Mouse (Mus musculus) CD4-positive, CD25-positive, alpha-beta regulatory T cell, adult 4 months (primary cell): Measurements from ENCODE around the gene Slc35d1. TPM values are rescaled to one million over a fixed set of nuclear protein-coding genes. Genes with fewer than 3 reads are reported as not detected.
"Not testable (repeated sequence)": the region's sequence is repeated elsewhere in the genome, so short reads cannot be mapped to it uniquely, and the experiment has no call there.

ENCODE experiments used
- ATAC-seq: one replicate; pipeline ENCODE4 v1.8.0; 2017
- polyA plus RNA-seq, 2 experiments: library from polyadenylated mRNA; unstranded; fragments of 100-300 nt; shearing (Covaris generic); gene quantifications; one replicate each; pipeline ENCODE4 v1.2.1; 2017

The Slc35d1 gene
- polyA plus RNA-seq, 2 experiments from 2014 or later, result 45.3 to 48.8 TPM

DNA sequence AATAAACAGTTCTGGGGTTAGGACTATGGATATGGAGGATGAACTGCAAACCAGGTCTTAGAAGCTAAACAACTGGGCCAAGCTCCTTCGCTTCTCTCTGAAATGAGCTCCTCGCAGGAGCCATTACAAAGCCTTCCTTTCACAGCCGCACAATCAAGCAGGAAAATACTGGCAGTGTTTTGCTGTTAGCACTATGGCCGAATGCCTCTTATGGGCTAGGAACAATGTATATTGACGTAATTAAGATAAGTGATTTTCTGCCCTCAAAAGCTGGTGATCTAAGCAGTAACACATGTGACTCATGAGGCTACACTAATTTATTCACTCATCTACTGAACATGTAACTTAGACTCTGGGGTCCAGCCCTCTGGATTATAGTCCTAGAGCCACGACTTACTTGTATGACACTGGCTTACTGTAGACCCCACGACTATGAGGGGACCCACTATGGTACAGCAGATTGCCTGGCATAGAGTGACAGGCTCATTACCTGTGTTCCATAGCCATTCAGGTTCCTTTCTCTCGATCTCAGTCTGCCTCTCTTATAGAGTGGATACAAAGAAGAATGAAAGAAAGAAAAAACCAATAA, 34.6 kb downstream of the Slc35d1 start:
- ATAC-seq, result no peak

DNA sequence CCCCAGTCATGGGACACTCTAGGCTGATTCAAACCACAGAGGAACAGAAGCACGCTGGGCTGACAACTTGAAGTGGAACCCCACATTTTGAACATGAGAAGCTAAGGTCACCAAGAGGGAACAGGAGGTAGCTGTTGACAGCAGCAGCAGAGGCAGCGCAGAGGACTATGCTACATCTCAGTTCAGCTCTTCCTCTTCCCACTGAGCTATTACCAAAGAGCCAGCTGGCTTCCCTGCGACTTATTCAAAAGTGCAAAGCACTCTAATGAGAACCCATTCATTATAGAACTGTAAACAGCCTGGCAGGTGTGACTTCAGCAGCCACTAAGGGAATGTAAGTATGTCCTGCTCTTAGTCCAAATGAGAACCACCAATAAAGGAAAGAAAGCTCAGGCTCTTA, 35.4 kb downstream of the Slc35d1 start:
- no peak for ATAC-seq

DNA sequence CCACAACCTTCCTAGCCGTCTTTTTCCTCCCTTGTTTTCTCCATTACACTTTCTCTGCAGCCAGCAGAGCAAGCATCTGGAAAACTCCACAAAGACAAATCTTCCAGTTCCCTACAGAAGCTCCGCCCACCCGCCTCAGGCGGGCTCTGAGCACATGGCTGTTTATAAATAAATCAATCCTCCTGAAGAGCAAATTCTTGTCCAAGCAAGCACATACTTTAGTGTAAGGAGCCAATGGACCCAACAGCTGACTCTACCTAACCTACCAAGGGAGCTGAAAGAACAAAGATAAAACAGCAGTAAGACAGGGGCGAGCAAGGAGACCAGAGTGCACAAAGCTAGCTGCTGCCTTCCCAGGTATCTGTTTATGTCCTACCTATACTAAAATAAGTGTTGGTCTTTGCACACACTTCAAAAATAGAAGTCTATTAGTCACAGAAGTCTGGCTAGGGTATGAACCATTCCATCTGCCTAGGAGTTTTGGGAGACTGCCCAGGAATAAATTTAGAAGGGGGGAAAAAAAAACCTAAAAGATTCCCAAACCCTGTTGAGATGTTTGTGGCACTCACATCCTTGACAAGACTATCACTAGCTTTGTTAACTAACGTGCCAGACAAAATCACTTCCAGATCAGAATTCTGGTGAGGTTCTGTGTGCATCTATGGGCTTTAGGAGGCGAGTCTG, 36.2 kb downstream of the Slc35d1 start:
- no peak for ATAC-seq

DNA sequence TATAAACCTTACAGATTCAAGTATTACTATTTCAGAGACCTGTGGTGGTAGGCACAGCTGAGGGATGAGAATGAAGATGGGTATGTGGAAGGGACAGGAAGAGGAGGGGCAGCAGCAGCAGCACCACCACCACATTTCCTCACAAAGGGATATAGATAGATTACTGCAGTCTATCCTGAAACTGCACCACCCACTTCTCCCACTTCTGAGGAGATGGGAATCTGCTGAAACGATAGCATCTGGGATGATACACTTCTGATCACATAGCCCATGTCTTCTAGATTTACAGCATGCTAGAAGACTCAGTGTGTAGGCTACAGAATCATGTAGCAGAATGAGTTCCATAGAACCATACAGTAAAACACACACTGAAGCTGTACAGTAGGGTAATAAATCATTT, 37.3 kb downstream of the Slc35d1 start:
- ATAC-seq, result no peak

DNA sequence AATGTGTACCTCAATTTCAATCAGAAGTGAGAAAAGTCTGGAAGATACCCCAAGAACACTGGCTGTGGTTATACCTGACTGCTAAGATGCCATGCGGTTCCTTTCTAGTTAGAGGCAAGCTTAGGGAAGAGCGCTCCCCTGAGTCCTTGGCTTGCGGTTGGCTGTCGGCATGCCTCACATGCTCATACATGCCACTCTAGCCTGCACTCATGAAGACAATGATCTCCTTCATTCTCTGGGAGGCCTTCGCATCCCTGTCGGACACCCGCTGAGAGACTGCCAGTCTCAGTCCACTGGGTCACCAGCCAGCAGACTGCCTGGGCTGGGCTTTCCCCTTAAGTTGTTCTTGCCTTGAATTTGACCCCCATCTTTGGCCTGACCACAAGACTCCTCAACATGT, 41.0 kb downstream of the Slc35d1 start:
- no peak for ATAC-seq

DNA sequence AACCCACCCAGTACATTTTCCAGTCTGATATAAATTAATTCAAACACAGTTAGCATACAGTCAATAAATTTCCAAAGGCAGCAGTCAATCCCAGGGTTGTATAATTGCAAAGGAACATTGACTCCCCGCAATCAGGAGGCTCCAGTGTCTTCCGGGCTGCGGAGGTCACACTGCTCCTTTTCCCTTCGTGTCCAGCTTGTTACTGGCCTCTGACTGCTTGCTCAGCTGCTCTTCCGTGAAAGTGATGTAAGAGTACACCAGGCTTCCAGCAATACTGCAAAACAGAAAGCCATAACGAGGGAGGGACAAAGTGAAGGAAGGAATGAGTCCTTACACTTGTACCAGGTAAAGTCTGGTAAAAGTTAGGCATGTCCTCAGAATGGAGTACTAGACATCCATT, 41.5 kb downstream of the Slc35d1 start:
- no peak for ATAC-seq

DNA sequence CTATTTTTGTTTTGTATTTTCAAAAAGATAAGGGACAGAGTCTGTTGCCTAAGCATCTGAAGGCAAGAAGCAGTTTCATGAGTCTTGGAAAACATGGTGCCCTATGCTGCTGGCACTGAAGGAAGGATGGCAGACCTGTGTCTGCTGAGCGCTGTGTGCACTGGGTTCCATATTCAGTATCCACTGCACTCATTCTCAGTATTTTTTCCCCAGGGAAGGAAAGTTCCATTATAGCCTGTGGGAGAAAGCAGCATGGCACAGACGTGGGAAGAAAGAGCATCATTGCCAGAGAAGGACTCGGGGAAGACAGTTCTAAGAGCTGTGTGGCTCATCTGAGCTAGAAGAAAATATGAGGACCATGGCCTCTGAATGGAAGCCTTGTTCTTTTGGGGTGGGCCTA, 43.7 kb downstream of the Slc35d1 start:
- no peak for ATAC-seq

DNA sequence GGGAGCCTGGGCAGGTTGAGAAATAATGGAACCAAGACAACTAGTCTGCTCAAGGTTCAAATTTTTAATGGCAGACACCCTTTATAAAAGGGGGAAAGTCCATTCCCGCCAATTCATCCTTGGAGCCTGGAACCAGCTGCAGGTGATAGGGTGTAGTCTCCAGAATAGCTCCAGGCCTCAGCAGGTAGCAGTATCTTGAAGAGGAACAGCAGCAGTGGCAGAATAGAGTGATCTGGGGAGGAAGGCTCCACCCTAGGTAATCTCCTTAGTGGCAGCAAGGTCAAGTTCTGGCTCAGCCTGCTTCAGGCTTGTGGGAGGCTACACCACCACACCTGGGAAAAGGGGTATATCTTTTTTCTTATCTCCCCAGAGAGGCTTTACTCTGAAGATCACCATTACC, 48.8 kb downstream of the Slc35d1 start:
- ATAC-seq, result not testable (repeated sequence)

DNA sequence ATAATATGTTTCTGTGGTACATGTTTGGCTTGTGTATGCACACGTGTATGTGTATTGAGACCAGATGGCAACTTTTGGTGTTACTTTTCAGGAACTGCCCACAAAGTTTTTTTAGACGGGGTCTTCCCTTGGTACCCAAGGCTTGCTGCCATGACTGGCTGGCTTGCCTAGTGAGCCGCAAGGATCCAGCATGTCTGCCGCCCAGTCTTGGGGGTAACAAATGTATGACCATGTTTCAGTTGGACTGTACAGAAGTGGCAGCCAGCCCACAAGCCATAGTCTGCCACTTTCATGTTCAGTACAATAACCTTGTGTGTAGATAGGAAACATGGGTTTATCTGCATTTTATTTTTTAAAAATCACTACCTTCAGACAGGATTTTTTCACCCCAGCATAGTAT, 56.2 kb downstream of the Slc35d1 start:
- no peak for ATAC-seq

DNA sequence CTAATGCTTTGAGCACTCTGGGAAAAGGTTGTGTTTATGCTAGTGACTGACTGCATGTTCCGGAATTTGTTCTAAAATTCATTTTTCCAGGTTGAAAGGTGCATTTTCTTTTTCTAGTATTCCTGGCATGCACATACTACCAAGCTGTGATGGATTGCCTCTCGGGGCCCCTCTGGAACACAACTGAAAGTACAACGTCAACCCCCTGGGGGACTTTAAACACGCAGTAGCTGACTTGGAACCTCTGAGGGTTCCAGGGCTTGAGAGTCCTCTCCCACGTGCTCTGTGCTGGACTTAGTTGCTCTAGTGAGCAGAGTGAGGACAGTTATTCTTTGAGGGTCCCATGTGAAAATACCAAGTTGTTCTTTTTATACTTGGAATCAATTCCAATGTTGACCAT, 63.0 kb downstream of the Slc35d1 start:
- ATAC-seq, result no peak

DNA sequence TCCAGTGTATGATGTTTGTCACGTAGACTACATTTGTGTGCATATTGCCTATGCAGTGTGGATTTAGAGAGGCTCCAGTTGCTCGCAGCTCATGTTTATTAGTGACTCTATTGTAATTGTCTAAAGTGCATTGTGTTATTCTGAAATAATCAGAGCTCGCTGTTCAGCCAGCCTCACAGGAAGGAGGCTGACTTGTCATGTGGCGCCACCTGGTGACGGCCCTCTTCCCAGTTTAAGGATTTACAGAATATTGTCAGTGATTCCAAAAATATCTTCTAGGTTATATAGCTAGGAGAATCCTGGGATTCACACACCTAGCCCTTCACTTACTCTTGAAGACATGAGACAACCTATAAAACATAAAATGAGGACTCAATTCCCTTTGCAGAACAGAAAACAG, 68.6 kb downstream of the Slc35d1 start:
- peak; percentile 74 for ATAC-seq

DNA sequence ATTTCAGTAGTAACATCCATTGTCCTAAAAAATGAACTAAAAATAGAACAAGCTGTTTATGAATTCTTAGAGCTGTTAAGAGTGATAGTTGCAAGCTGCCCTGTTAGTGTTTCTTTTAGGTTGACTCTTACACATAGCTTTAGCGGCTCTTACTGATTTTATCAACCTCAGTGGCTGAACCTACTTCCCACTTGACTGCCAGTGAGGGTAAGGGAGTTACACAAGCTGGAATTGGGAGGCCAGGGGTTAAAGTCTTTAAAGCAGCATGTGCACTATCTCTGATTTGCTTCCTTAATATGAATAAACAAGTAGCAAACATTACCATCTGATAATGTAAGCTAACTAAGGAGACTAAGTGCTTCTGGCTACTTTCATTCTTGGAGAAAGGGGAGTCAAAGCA, 78.0 kb downstream of the Slc35d1 start:
- ATAC-seq, result no peak

DNA sequence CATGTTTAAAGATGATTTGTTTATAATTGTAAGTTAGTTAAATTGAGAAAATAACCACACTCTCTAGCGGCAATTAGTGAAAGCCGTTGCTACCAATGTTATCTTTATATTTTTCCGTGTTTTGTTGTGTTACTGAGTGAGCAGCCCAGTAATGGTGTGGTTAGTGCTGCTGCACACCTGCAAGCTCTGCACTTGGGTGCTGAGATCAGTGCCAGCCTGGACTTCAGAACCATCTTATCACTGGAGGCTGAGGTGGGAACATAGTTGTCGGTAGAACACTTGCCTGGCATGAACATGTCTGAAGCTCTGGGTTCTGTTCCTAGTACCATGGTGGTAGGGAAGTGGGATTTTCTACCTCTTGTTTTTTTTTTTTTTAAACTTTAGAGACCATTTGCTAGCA, 88.4 kb downstream of the Slc35d1 start:
- no peak for ATAC-seq

DNA sequence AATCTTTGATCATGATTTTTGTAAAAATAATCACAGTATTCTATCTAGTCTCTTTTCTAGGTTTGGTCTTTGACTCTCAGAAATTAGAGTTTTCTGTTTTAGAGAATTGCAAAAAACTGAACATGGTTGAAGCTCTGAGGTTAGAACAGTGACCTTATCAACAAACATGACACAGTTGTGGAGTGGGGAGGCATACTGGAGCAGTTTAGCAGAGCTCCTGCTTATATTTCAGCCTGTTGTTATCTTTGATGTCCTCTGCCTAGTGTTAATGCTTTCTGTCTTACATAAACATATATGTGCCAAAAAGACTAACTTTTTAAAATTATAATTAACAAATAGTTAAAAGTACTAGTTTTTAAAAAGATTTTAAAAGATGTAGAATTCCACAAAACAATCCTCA, 91.4 kb downstream of the Slc35d1 start:
- ATAC-seq, result no peak

DNA sequence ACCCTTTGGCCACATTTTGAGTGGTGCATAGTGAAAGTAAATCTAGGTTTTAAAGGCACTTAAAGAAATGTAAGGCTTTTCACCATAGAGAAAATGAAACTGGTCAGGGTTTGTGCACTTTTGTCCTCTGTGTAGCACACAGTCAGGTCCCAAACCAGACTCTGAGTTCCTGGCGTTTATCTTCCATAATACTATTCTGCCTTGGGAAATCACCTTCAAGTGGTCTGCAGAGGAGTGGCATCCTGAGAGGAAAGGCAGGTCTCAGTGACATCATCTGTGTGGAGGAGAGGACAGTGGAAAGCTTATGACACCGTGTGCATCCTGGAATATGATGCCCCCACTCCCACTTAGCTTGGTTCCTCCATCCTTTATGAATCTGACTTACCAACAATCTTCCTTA, 91.9 kb downstream of the Slc35d1 start:
- ATAC-seq, result peak; percentile 35

DNA sequence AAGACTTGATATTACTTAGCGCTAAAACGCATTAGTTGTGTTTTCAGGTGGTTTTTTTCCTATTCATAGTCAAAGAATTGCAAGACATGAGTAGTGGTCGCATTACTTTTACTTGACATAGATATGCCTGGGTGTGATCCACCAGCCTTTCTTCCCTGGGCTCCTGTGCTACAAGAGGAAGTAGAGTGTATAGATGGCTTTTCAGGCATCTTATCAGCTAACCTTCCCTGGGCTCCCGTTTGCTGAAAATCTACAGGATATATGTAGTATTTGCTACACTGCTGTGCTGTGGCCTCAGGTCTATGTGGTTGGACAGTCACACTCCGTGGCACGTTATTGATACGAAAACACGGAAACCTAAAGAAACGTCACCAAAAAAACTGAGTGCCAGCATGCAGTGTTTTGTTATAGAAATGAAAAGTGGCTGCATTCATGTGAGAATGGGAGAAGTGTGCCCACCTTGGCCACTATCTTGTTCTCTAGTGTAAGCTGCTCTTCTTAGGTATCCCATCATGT, 94.0 kb downstream of the Slc35d1 start:
- ATAC-seq, result no peak

Other genes with a start within 250 kb of the Slc35d1 start
- not detected for gene Tctex1d1, start 236.6 kb downstream of the Slc35d1 start, polyA plus RNA-seq
- not detected for gene Insl5, start 188.3 kb downstream of the Slc35d1 start, polyA plus RNA-seq
- gene Mier1, start 100.8 kb downstream of the Slc35d1 start, polyA plus RNA-seq, result 10 to 100 TPM; 77.0 to 89.9 TPM
- gene Wdr78, start 100.6 kb downstream of the Slc35d1 start, polyA plus RNA-seq, result 1 to 10 TPM; 3.2 to 3.4 TPM
- not detected for gene 4921539E11Rik, start 75.7 kb upstream of the Slc35d1 start, polyA plus RNA-seq
- 10 to 100 TPM; 36.6 to 37.7 TPM for gene Oma1, start 98.6 kb upstream of the Slc35d1 start, polyA plus RNA-seq